In genomic region chr4:134534124-134534886, GRCm38 (mm10) we compare ENCODE assay signal across 8 mouse cellular contexts. TPM values are rescaled to one million over a fixed set of nuclear protein-coding genes. Genes with fewer than 3 reads are reported as not detected.
DNase-seq lines count a peak whose midpoint lies in the region; ATAC-seq and TF ChIP-seq lines count a peak whose summit lies in the region.

No protein-coding gene starts in this region.

- peak; percentile 50 for DNase-seq in ovary, adult 18-20 months (ENCODE audit: low spot score)
- DNase-seq in ovary, postnatal 10 days (ENCODE audit: low spot score), result no peak
- peak; percentile 72 to 74 for DNase-seq in cerebellum, postnatal 10 days
- DNase-seq in gastrocnemius, postnatal 10 days, result peak; percentile 72
- peak; percentile 88 for DNase-seq in induced T-regulatory cell, adult 2 months (ENCODE audit: low read depth)
- DNase-seq in liver, embryonic 11.5 days (ENCODE audit: low spot score), result peak; percentile 75

- peak; percentile 52; the same call in 1 of the 2 replicates for TF ChIP-seq POLR2A in testis, adult 2 months (IDR thresholded peaks at IDR 0.05; ENCODE audit: control insufficient read depth, low read depth, low read length)

- H3K27me3 ChIP-seq in liver, embryonic 11.5 days (replicated peaks; ENCODE audit: control insufficient read depth, insufficient read depth, low read length), result no peaks in the 10 kb centered on the region
- H3K27me3 ChIP-seq in testis, adult 2 months (ENCODE audit: control insufficient read depth, insufficient read depth, low read length), result no peaks in the 10 kb centered on the region

- TF ChIP-seq CTCF in testis, adult 2 months (IDR thresholded peaks at IDR 0.05; ENCODE audit: control insufficient read depth, insufficient read depth, insufficient replicate concordance, low read depth, low read length), result no peak

- peak overlapping the region; percentile 85 for H3K27ac ChIP-seq in liver, embryonic 11.5 days (ENCODE audit: low read depth, low read length)
- peak overlapping the region; percentile 97 for H3K27ac ChIP-seq in testis, adult 2 months (ENCODE audit: control insufficient read depth, insufficient read depth, low read depth, low read length)

- peak overlapping the region; percentile 98 for H3K4me2 ChIP-seq in liver, embryonic 11.5 days

- WGBS in liver, embryonic 11.5 days, result under 1% methylated on average over 56 of the region's 57 CpGs

- H3K4me3 ChIP-seq in liver, embryonic 11.5 days (ENCODE audit: low read depth, low read length), result peak overlapping the region; percentile 98
- H3K4me3 ChIP-seq in testis, adult 2 months (ENCODE audit: control insufficient read depth, low read depth, low read length), result peak overlapping the region; percentile 96

- H3K9ac ChIP-seq in liver, embryonic 11.5 days (ENCODE audit: low read depth, low read length), result peak overlapping the region; percentile 91

- no peaks in the 10 kb centered on the region for H3K9me3 ChIP-seq in liver, embryonic 11.5 days (ENCODE audit: control insufficient read depth, low read length)

- peaks cover 26% of the 10 kb centered on the region for H3K4me1 ChIP-seq in liver, embryonic 11.5 days (replicated peaks; ENCODE audit: control insufficient read depth, insufficient read depth, low read length)
- peaks cover 11% of the 10 kb centered on the region for H3K4me1 ChIP-seq in testis, adult 2 months (ENCODE audit: control insufficient read depth, insufficient read depth, low read length)

- ATAC-seq in liver, embryonic 11.5 days (replicated peaks; ENCODE audit: low FRiP score), result peak; percentile 72
- ATAC-seq in monocyte, adult 5-6 weeks (replicated peaks; ENCODE audit: insufficient number of reproducible peaks, low FRiP score, low TSS enrichment, poor library complexity, severe bottlenecking), result 0 out of 2 replicates have a peak, but pooled peaks have one; percentile 21

- peaks cover 8% of the 10 kb centered on the region; the same call in 1 of the 2 replicates for H3K36me3 ChIP-seq in liver, embryonic 11.5 days (ENCODE audit: control insufficient read depth, insufficient read depth, low read length)
- H3K36me3 ChIP-seq in testis, adult 2 months (ENCODE audit: control insufficient read depth, insufficient read depth, low read length), result peaks cover 7% of the 10 kb centered on the region

RNA-seq across cellular contexts. Expression of gene Mtfr1l, which starts 0.9 kb away (rescaled TPM):
- 100 to 1,000 TPM; 113 to 129 TPM for total RNA-seq in gastrocnemius, postnatal 10 days (2021)
- 107 and 114 TPM in 2 replicates for polyA plus RNA-seq in liver, embryonic 11.5 days (2014; fragmentation: Nextera tagmentation; extraction: Ambion mirVana)
- total RNA-seq in monocyte, adult 5-6 weeks (2017), result 35.4 to 39.0 TPM (median 37.6 TPM) in 3 replicates
- polyA plus RNA-seq in testis, adult 2 months (2012; rRNA removed), result 286 and 306 TPM in 2 replicates

RNA-seq across cellular contexts. Expression of gene Selenon, which starts 17.7 kb away (rescaled TPM):
- 10 to 100 TPM; 22.3 to 28.7 TPM for total RNA-seq in gastrocnemius, postnatal 10 days (2021)
- 12.4 and 13.1 TPM in 2 replicates for polyA plus RNA-seq in liver, embryonic 11.5 days (2014; fragmentation: Nextera tagmentation; extraction: Ambion mirVana)
- total RNA-seq in monocyte, adult 5-6 weeks (2017), result 13.0 to 27.3 TPM (median 15.4 TPM) in 3 replicates
- polyA plus RNA-seq in testis, adult 2 months (2012; rRNA removed), result 1.4 and 1.6 TPM in 2 replicates

RNA-seq across cellular contexts. Expression of gene Aunip, which starts 23.5 kb away (rescaled TPM):
- 1 to 10 TPM in 1 of 2 experiments, under 1 TPM in 1; 0.99 to 1.2 TPM for total RNA-seq in gastrocnemius, postnatal 10 days (2021)
- 15.9 and 18.5 TPM in 2 replicates for polyA plus RNA-seq in liver, embryonic 11.5 days (2014; fragmentation: Nextera tagmentation; extraction: Ambion mirVana)
- not detected in 3 replicates for total RNA-seq in monocyte, adult 5-6 weeks (2017)
- polyA plus RNA-seq in testis, adult 2 months (2012; rRNA removed), result 3.7 and 3.8 TPM in 2 replicates

RNA-seq across cellular contexts. Expression of gene Paqr7, which starts 37.8 kb away (rescaled TPM):
- 1 to 10 TPM; 6.5 to 6.8 TPM for total RNA-seq in gastrocnemius, postnatal 10 days (2021)
- polyA plus RNA-seq in liver, embryonic 11.5 days (2014; fragmentation: Nextera tagmentation; extraction: Ambion mirVana), result 2.5 and 3.0 TPM in 2 replicates
- 2.3 to 9.8 TPM (median 5.0 TPM) in 3 replicates for total RNA-seq in monocyte, adult 5-6 weeks (2017)
- 65.0 and 67.1 TPM in 2 replicates for polyA plus RNA-seq in testis, adult 2 months (2012; rRNA removed)
